Mouse (Mus musculus) thymus, adult 2 months (tissue): ENCODE data around the gene C1rl.

ENCODE experiments used
- CTCF ChIP-seq: fragments of 200-500 bp; IDR thresholded peaks from 2 replicates; pipeline ENCODE4 v1.5.1; 2012; ENCODE audit warnings: mild to moderate bottlenecking, control low read depth, low read length, moderate library complexity, borderline replicate concordance; ENCODE audit not compliant: control insufficient read depth, poor library complexity, insufficient read depth; ENCODE audit errors: extremely low read depth
- POLR2A ChIP-seq: fragments of 200-500 bp; IDR thresholded peaks from 2 replicates; pipeline ENCODE4 v1.6.1; 2012; ENCODE audit warnings: mild to moderate bottlenecking, low read length, control low read depth, moderate library complexity; ENCODE audit not compliant: control insufficient read depth, poor library complexity, insufficient read depth; ENCODE audit errors: extremely low read depth

GRCm38 (mm10) chr6:124511936-124512335 is 19.0 kb downstream of the C1rl start:
- no peak for TF ChIP-seq CTCF
- no peak for TF ChIP-seq POLR2A
